Mouse (Mus musculus) adrenal gland (tissue): Measurements from ENCODE around the gene Sorcs2.

ENCODE experiments used
- intact Hi-C: fragments of 180-260 bp; cut with DNase I; formaldehyde crosslinking; loops from one replicate; pipeline ENCODE4 v1.15.1; 2025

Gene Sorcs2

GRCm38 (mm10) chr5:36191285-36191684, 206.7 kb downstream of the Sorcs2 start:
- intact Hi-C loops = no loop called here

GRCm38 (mm10) chr5:36188310-36188709, 209.6 kb downstream of the Sorcs2 start:
- intact Hi-C loops = no loop called here

GRCm38 (mm10) chr5:36186294-36187053, 211.5 kb downstream of the Sorcs2 start:
- intact Hi-C loops = no loop called here

- intact Hi-C loops = no loop called here
Measured at GRCm38 (mm10) chr5:36182326-36182725, 215.6 kb downstream of the Sorcs2 start.

GRCm38 (mm10) chr5:36179708-36180107, 218.2 kb downstream of the Sorcs2 start:
- intact Hi-C loops = no loop called here

- intact Hi-C loops = no loop called here
Measured at GRCm38 (mm10) chr5:36178785-36179184, 219.2 kb downstream of the Sorcs2 start.

- intact Hi-C loops = no loop called here
Measured at GRCm38 (mm10) chr5:36178215-36178614, 219.7 kb downstream of the Sorcs2 start.

GRCm38 (mm10) chr5:36176873-36177272, 221.1 kb downstream of the Sorcs2 start:
- intact Hi-C loops = no loop called here

- intact Hi-C loops = no loop called here
Measured at GRCm38 (mm10) chr5:36176409-36176808, 221.5 kb downstream of the Sorcs2 start.

GRCm38 (mm10) chr5:36174569-36175115, 223.3 kb downstream of the Sorcs2 start:
- intact Hi-C loops = no loop called here

- intact Hi-C loops = no loop called here
Measured at GRCm38 (mm10) chr5:36168963-36169650, 228.8 kb downstream of the Sorcs2 start.

- intact Hi-C loops = no loop called here
Measured at GRCm38 (mm10) chr5:36166346-36167013, 231.5 kb downstream of the Sorcs2 start.

- intact Hi-C loops = no loop called here
Measured at GRCm38 (mm10) chr5:36165424-36166302, 232.3 kb downstream of the Sorcs2 start.

- intact Hi-C loops = no loop called here
Measured at GRCm38 (mm10) chr5:36154879-36155485, 243.0 kb downstream of the Sorcs2 start.

- intact Hi-C loops = no loop called here
Measured at GRCm38 (mm10) chr5:36153261-36153660, 244.7 kb downstream of the Sorcs2 start.

- intact Hi-C loops = no loop called here
Measured at GRCm38 (mm10) chr5:36151086-36151485, 246.9 kb downstream of the Sorcs2 start.

- intact Hi-C loops = loop anchor here (5.0 kb wide), 1 partner anchor 73 kb away; no protein-coding TSS in a partner anchor
Measured at GRCm38 (mm10) chr5:36149098-36149497, 248.8 kb downstream of the Sorcs2 start.

- intact Hi-C loops = loop anchor here (5.0 kb wide), 1 partner anchor 76 kb away; no protein-coding TSS in a partner anchor
Measured at GRCm38 (mm10) chr5:36146589-36146988, 251.3 kb downstream of the Sorcs2 start.

- intact Hi-C loops = no loop called here
Measured at GRCm38 (mm10) chr5:36144560-36144959, 253.4 kb downstream of the Sorcs2 start.

- intact Hi-C loops = loop anchor here (1.0 kb wide), 1 partner anchor 15 kb away; no protein-coding TSS in a partner anchor
Measured at GRCm38 (mm10) chr5:36141676-36142255, 256.2 kb downstream of the Sorcs2 start.
